Mouse (Mus musculus) CH12.LX (cell line): Measurements from ENCODE around the gene Arl4c. TPM values are rescaled to one million over a fixed set of nuclear protein-coding genes. Genes with fewer than 3 reads are reported as not detected.

ENCODE experiments used
- DNase-seq: peaks from one replicate; pipeline ENCODE4 v3.0.0-alpha.2; 2013; ENCODE audit errors: extremely low read depth
- H3K27ac ChIP-seq: 2 replicates; pipeline ENCODE4 v1.5.1; 2012; ENCODE audit warnings: low read depth, mild to moderate bottlenecking, control low read depth, moderate library complexity; ENCODE audit not compliant: insufficient read depth
- H3K27me3 ChIP-seq: replicated peaks from 2 replicates; pipeline ENCODE3; 2012; ENCODE audit warnings: inconsistent platforms
- H3K36me3 ChIP-seq, 2 experiments: replicated peaks in 1 of 2; 2 replicates each; pipeline versions ENCODE3 to v1.6.1; 2012; ENCODE audit warnings: inconsistent platforms in 1 of 2, low read length in 1 of 2, mild to moderate bottlenecking in 1 of 2, mixed read lengths in 1 of 2, moderate library complexity in 1 of 2; ENCODE audit not compliant: control insufficient read depth in 1 of 2, insufficient read depth in 1 of 2
- H3K4me1 ChIP-seq, 2 experiments: 2 replicates each; pipeline ENCODE4 v1.6.1; 2012; ENCODE audit warnings: inconsistent platforms in 1 of 2, moderate library complexity in 1 of 2; ENCODE audit not compliant: insufficient read depth in 2 of 2, control insufficient read depth in 1 of 2
- H3K4me2 ChIP-seq: 2 replicates; pipeline ENCODE4 v1.6.1; 2012; ENCODE audit warnings: low read depth, mild to moderate bottlenecking, control low read depth; ENCODE audit not compliant: poor library complexity, insufficient read depth, severe bottlenecking
- H3K4me3 ChIP-seq, 3 experiments: fragments of 150-350 bp in 1 of 3; sonication (generic) in 1 of 3; replicated peaks in 1 of 3; 2 replicates each; pipeline versions ENCODE3 to v1.5.1; 2011 to 2012; ENCODE audit warnings: low read depth in 2 of 3, low read length in 2 of 3, mild to moderate bottlenecking in 2 of 3, moderate library complexity in 2 of 3, control low read depth in 1 of 3, improper control_type of control experiment in 1 of 3, inconsistent platforms in 1 of 3, mixed read lengths in 1 of 3; ENCODE audit not compliant: poor library complexity in 1 of 3
- H3K79me2 ChIP-seq: replicated peaks from 2 replicates; pipeline ENCODE4 v1.6.1; 2012; ENCODE audit warnings: mild to moderate bottlenecking, moderate library complexity; ENCODE audit not compliant: control insufficient read depth, poor library complexity, insufficient read depth, severe bottlenecking; ENCODE audit errors: extremely low read depth
- H3K9ac ChIP-seq: 2 replicates; pipeline ENCODE4 v1.6.1; 2012; ENCODE audit warnings: low read depth, mild to moderate bottlenecking, control low read depth, moderate library complexity; ENCODE audit not compliant: insufficient read depth
- H3K9me3 ChIP-seq: replicated peaks from 2 replicates; pipeline ENCODE3; 2012; ENCODE audit warnings: low read length, inconsistent platforms, mixed read lengths
- BHLHE40 ChIP-seq: IDR thresholded peaks from 2 replicates; pipeline ENCODE4 v1.6.1; 2011; ENCODE audit warnings: mild to moderate bottlenecking, low read depth, low read length, improper control_type of control experiment
- CHD1 ChIP-seq: IDR thresholded peaks from 2 replicates; pipeline ENCODE4 v1.6.1; 2012; ENCODE audit warnings: low read depth, low read length, improper control_type of control experiment, inconsistent platforms
- E2F4 ChIP-seq: IDR thresholded peaks from 2 replicates; pipeline ENCODE4 v1.6.1; 2011; ENCODE audit warnings: low read depth, low read length, improper control_type of control experiment; ENCODE audit not compliant: insufficient replicate concordance
- ELF1 ChIP-seq: IDR thresholded peaks from 2 replicates; pipeline ENCODE4 v1.6.1; 2014; ENCODE audit warnings: low read depth, mild to moderate bottlenecking, inconsistent platforms, low read length, improper control_type of control experiment
- EP300 ChIP-seq: IDR thresholded peaks from 2 replicates; pipeline ENCODE4 v1.6.1; 2011; ENCODE audit warnings: low read length, improper control_type of control experiment
- GABPA ChIP-seq: IDR thresholded peaks from 2 replicates; pipeline ENCODE4 v1.6.1; 2012; ENCODE audit warnings: low read depth, low read length, improper control_type of control experiment, inconsistent platforms; ENCODE audit not compliant: insufficient replicate concordance
- HCFC1 ChIP-seq: IDR thresholded peaks from 2 replicates; pipeline ENCODE4 v1.6.1; 2012; ENCODE audit warnings: low read depth, mild to moderate bottlenecking, inconsistent platforms, low read length, improper control_type of control experiment
- IRF4 ChIP-seq: IDR thresholded peaks from 2 replicates; pipeline ENCODE4 v1.6.1; 2014; ENCODE audit warnings: low read depth, mild to moderate bottlenecking, inconsistent platforms, low read length, improper control_type of control experiment
- MAX ChIP-seq: IDR thresholded peaks from 2 replicates; pipeline ENCODE4 v1.6.1; 2011; ENCODE audit warnings: low read length, improper control_type of control experiment
- MAZ ChIP-seq: IDR thresholded peaks from 2 replicates; pipeline ENCODE4 v1.6.1; 2012; ENCODE audit warnings: low read depth, mild to moderate bottlenecking, inconsistent platforms, low read length, improper control_type of control experiment, moderate library complexity
- MYC ChIP-seq: IDR thresholded peaks from 2 replicates; pipeline ENCODE4 v1.6.1; 2011; ENCODE audit warnings: low read depth, mild to moderate bottlenecking, improper control_type of control experiment, low read length
- NELFE ChIP-seq: IDR thresholded peaks from 2 replicates; pipeline ENCODE4 v1.6.1; 2011; ENCODE audit warnings: low read depth, low read length, improper control_type of control experiment
- NRF1 ChIP-seq: IDR thresholded peaks from 2 replicates; pipeline ENCODE4 v1.6.1; 2014; ENCODE audit warnings: low read depth, mild to moderate bottlenecking, inconsistent platforms, low read length, improper control_type of control experiment, moderate library complexity
- POLR2AphosphoS2 ChIP-seq: IDR thresholded peaks from 2 replicates; pipeline ENCODE4 v1.6.1; 2011; ENCODE audit warnings: low read depth, low read length, improper control_type of control experiment
- RAD21 ChIP-seq: IDR thresholded peaks from 2 replicates; pipeline ENCODE4 v1.6.1; 2011; ENCODE audit warnings: low read depth, mild to moderate bottlenecking, low read length, improper control_type of control experiment, moderate library complexity
- RCOR1 ChIP-seq: conservative IDR thresholded peaks from 2 replicates; pipeline ENCODE4 v1.6.1; 2012; ENCODE audit warnings: low read depth, mild to moderate bottlenecking, inconsistent platforms, low read length, improper control_type of control experiment
- SMC3 ChIP-seq: IDR thresholded peaks from 2 replicates; pipeline ENCODE4 v1.6.1; 2011; ENCODE audit warnings: low read depth, low read length, improper control_type of control experiment
- TBP ChIP-seq: conservative IDR thresholded peaks from 2 replicates; pipeline ENCODE4 v1.6.1; 2011; ENCODE audit warnings: low read depth, low read length, improper control_type of control experiment
- TCF12 ChIP-seq: IDR thresholded peaks from 2 replicates; pipeline ENCODE4 v1.6.1; 2014; ENCODE audit warnings: low read depth, mild to moderate bottlenecking, inconsistent platforms, low read length, improper control_type of control experiment
- UBTF ChIP-seq: IDR thresholded peaks from 2 replicates; pipeline ENCODE4 v1.6.1; 2012; ENCODE audit warnings: low read depth, mild to moderate bottlenecking, inconsistent platforms, low read length, improper control_type of control experiment, moderate library complexity
- USF1 ChIP-seq: IDR thresholded peaks from 2 replicates; pipeline ENCODE4 v1.6.1; 2014; ENCODE audit warnings: low read depth, mild to moderate bottlenecking, inconsistent platforms, low read length, improper control_type of control experiment
- ZC3H11A ChIP-seq: IDR thresholded peaks from 2 replicates; pipeline ENCODE4 v1.6.1; 2012; ENCODE audit warnings: low read depth, mild to moderate bottlenecking, inconsistent platforms, low read length, improper control_type of control experiment
- dilution Hi-C: fragments of 300-500 bp; cut with MboI; formaldehyde crosslinking; loops from 2 replicates; pipeline ENCODE4 v1.14.3; 2020; ENCODE audit warnings: low sequenced_read_pairs; ENCODE audit not compliant: extremely low pct_unique_long_range_greater_than_20kb, extremely low pct_ligation_motif_present
- in situ Hi-C: fragments of 300-500 bp; cut with MboI; formaldehyde crosslinking; loops from 3 replicates; pipeline ENCODE4 v1.14.3; 2019; ENCODE audit warnings: low sequenced_read_pairs, low pct_ligation_motif_present, low pct_unique_long_range_greater_than_20kb, mixed read lengths
- polyA plus RNA-seq: library from polyadenylated mRNA; unstranded; fragments of >175 nt; gene quantifications from 2 replicates; pipeline ENCODE4 v1.2.1, GENCODE M21; 2012; ENCODE audit warnings: low read depth; ENCODE audit not compliant: insufficient read length
- total RNA-seq, 2 experiments: library from RNA; depleted of rRNA; stranded (reverse); fragments of 300-350 nt in 1 of 2; fragments of >200 nt in 1 of 2; gene quantifications; 2 replicates each; pipeline ENCODE4 v1.2.3; 2012 to 2014

Arl4c gene
- total and polyA plus RNA-seq, 3 experiments, result 25.8 to 33.9 (median 31.6) TPM

DNA sequence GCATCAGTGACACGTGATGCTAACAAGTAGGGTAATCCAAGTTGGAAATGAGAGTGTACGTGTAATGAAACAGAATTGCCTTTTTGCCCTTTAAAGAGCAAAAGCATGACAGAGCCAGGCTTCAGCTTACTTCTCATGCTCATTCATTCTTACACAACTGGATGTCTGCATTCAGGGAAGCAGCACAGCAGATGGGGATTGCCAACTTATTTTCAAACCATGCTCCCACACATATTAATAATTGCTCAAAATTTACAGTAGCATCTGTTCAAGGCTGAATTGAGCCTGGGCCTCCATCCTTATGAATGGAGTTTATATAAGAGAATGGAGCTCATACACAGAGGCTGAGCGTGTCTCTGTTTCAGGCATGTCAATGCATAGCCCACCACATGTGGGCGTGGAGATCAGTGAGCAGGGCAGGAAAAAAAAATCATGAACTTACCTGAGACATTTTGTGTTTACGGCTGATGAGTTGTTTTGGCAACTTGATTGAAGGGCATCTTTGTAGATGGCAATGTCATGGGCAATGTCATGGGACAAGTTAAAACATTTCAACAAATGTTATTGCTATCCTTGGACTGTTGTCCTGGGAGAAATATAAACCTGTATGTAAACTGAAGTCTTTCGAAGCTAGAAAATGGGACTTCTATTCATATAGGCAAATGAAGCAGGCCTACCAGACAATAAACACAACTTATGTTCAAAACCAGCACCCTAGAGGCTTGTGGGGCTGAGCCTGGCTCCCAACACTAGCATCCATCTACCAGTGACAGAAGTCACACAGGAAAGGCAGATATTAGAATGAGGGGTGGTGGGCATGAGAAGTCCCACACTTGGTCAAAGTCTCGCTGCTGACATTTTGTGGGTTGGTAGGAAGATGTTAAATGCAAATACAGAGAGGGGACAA is 48.2 kb downstream of the Arl4c start (continued):
- TF ChIP-seq NRF1, result no peak

DNA sequence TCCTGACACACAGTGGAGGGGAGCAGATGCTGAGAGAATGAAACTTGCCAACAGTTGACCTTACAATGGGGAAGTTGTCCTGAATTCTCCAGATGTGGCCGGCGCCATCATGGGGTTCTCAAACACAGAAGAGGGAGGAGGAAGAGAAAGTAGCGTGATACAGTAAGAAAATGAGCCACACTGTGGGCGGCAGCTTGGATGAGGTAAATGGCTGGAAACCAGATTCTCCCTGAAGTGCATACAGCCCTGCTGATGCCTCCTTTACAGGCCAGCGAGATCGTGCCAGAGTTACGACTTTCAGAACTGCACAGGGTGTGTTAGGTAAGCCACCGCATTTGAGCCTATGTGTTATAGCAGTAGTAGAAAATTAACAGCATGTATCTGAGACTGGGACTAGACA is 49.3 kb downstream of the Arl4c start:
- in situ Hi-C loops, result no loop called here
- peak overlapping the region; percentile 32; the same call in 1 of the 2 replicates for H3K4me2 ChIP-seq
- H3K9me3 ChIP-seq, result peaks cover 47% of the 10 kb centered on the region
- peaks cover 22 to 40% of the 10 kb centered on the region in 2 experiments for H3K4me1 ChIP-seq
- H3K36me3 ChIP-seq, result peaks cover 3 to 6% of the 10 kb centered on the region in 2 experiments
- DNase-seq, result peak; percentile 78
- peak overlapping the region; percentile 57 for H3K9ac ChIP-seq
- H3K27ac ChIP-seq, result peak overlapping the region; percentile 97
- H3K4me3 ChIP-seq, result no peak overlapping the region
- dilution Hi-C loops, result no loop called here
- TF ChIP-seq SMC3 (peak; percentile 15; the same call in 1 of the 2 replicates), UBTF (0 out of 2 replicates have a peak, but pooled peaks have one; percentile 25), ELF1 (peak; percentile 6; the same call in 1 of the 2 replicates), BHLHE40 (peak; percentile 64), TCF12 (0 out of 2 replicates have a peak, but pooled peaks have one; percentile 48), ZC3H11A (no peak), CHD1 (no peak), MYC (peak; percentile 48; the same call in 1 of the 2 replicates), HCFC1 (no peak), E2F4 (no peak), MAZ (no peak), TBP (peak; percentile 69; the same call in 1 of the 2 replicates), MAX (peak; percentile 68), USF1 (no peak), EP300 (peak; percentile 41), RCOR1 (no peak), POLR2AphosphoS2 (peak; percentile 3; the same call in 1 of the 2 replicates), NELFE (no peak), RAD21 (no peak), GABPA (no peak), IRF4 (peak; percentile 67)
- H3K27me3 ChIP-seq, result no peaks in the 10 kb centered on the region
- 0 out of 2 replicates have a peak, but pooled peaks cover 7% of the 10 kb centered on the region for H3K79me2 ChIP-seq
